ENCODE assay signal across 14 mouse cellular contexts in genomic region chr5:92715319-92715718, GRCm38 (mm10). TPM values are rescaled to one million over a fixed set of nuclear protein-coding genes. Genes with fewer than 3 reads are reported as not detected.
"Had no signal": no experiment of that assay in that cellular context is flagged by ENCODE, and none has a peak within 500 bp of the region (broad histone marks: within the 10 kb centered on the region; RNA-seq: fewer than 3 reads in every experiment).

No protein-coding gene starts in this region.

- DNase-seq: kidney, postnatal 10 days; kidney, postnatal 4 days; lung, embryonic 14.5 days; lung, postnatal 10 days; right cerebral cortex, postnatal 14 days; thymus, adult 2 months; thymus, postnatal 25 days had no signal

- H3K9ac ChIP-seq: liver, embryonic 14.5 days; lung, embryonic 14.5 days; midbrain, embryonic 12.5 days; stomach, embryonic 15.5 days had no signal

- H3K9me3 ChIP-seq: limb, embryonic 10.5 days; megakaryocyte, embryonic 14.5 days; midbrain, embryonic 12.5 days; stomach, embryonic 15.5 days had no signal

- H3K27ac ChIP-seq: left cerebral cortex, adult 2 months; limb, embryonic 10.5 days; liver, embryonic 14.5 days; macrophage; midbrain, embryonic 12.5 days; stomach, embryonic 15.5 days had no signal

- H3K4me2 ChIP-seq: lung, embryonic 14.5 days; midbrain, embryonic 12.5 days; stomach, embryonic 15.5 days had no signal

- H3K4me3 ChIP-seq: left cerebral cortex, adult 2 months; limb, embryonic 10.5 days; megakaryocyte, embryonic 14.5 days; midbrain, embryonic 12.5 days; stomach, embryonic 15.5 days had no signal

- H3K4me1 ChIP-seq: limb, embryonic 10.5 days; megakaryocyte, embryonic 14.5 days; stomach, embryonic 15.5 days had no signal

- H3K36me3 ChIP-seq: limb, embryonic 10.5 days; midbrain, embryonic 12.5 days; stomach, embryonic 15.5 days had no signal

- H3K27me3 ChIP-seq: megakaryocyte, embryonic 14.5 days; midbrain, embryonic 12.5 days; stomach, embryonic 15.5 days had no signal

RNA-seq across cellular contexts. Expression of gene Shroom3, which starts 32.1 kb away (rescaled TPM):
- polyA plus RNA-seq: macrophage had no signal

RNA-seq across cellular contexts. Expression of gene Ccdc158, which starts 40.2 kb away (rescaled TPM):
- polyA plus RNA-seq: macrophage had no signal
